Mouse (Mus musculus) midbrain, embryonic 11.5 days (tissue): ENCODE measurements around the gene Zbtb16. TPM values are rescaled to one million over a fixed set of nuclear protein-coding genes. Genes with fewer than 3 reads are reported as not detected.

ENCODE experiments used
- ATAC-seq: fragments of 200-750 bp; cut with Nextera tagmentation; 2 replicates; pipeline ENCODE4 v1.8.0; 2017; ENCODE audit warnings: moderate TSS enrichment, moderate library complexity; ENCODE audit not compliant: low FRiP score
- DNase-seq: peaks from one replicate; pipeline ENCODE4 v3.0.0; 2015; ENCODE audit warnings: low spot score; ENCODE audit errors: missing footprints
- H3K27ac ChIP-seq: fragments of 300-500 bp; sonication (generic); 2 replicates; pipeline ENCODE4 v1.5.1; 2014; ENCODE audit warnings: low read depth, low read length
- H3K27me3 ChIP-seq: fragments of 300-500 bp; sonication (generic); 2 replicates; pipeline ENCODE4 v1.6.1; 2014; ENCODE audit warnings: mild to moderate bottlenecking, low read length, moderate library complexity, mixed read lengths; ENCODE audit not compliant: control insufficient read depth, insufficient read depth
- H3K36me3 ChIP-seq: fragments of 300-500 bp; sonication (generic); 2 replicates; pipeline ENCODE4 v1.6.1; 2014; ENCODE audit warnings: mild to moderate bottlenecking, low read length, moderate library complexity, mixed read lengths; ENCODE audit not compliant: control insufficient read depth, insufficient read depth
- H3K4me1 ChIP-seq: fragments of 300-500 bp; sonication (generic); 2 replicates; pipeline ENCODE4 v1.6.1; 2014; ENCODE audit warnings: low read length; ENCODE audit not compliant: control insufficient read depth, insufficient read depth
- H3K4me2 ChIP-seq: fragments of 300-500 bp; sonication (generic); 2 replicates; pipeline ENCODE4 v1.6.1; 2014; ENCODE audit warnings: mild to moderate bottlenecking, moderate library complexity
- H3K4me3 ChIP-seq: fragments of 300-500 bp; sonication (generic); 2 replicates; pipeline ENCODE4 v1.5.1; 2014; ENCODE audit warnings: low read depth, low read length
- H3K9ac ChIP-seq: fragments of 300-500 bp; sonication (generic); 2 replicates; pipeline ENCODE4 v1.6.1; 2014; ENCODE audit warnings: low read length
- H3K9me3 ChIP-seq: fragments of 300-500 bp; sonication (generic); 2 replicates; pipeline ENCODE4 v1.6.1; 2016; ENCODE audit warnings: low read length; ENCODE audit not compliant: control insufficient read depth
- WGBS: fragments of 180-500 bp; shearing (Covaris S2); extraction: QIAGEN DNeasy Blood & Tissue Kit; methylation state at CpG from one replicate; pipeline ENCODE4 v1.1.7; 2014; 5-methylcytosine and 5-hydroxymethylcytosine counted together
- polyA plus RNA-seq: library from polyadenylated mRNA; unstranded; fragments of >200 nt; fragmentation: Nextera tagmentation; extraction: Ambion mirVana; gene quantifications from 2 replicates; pipeline ENCODE4 v1.2.1, GENCODE M21; 2014

The Zbtb16 gene
- polyA plus RNA-seq, 1 experiment from 2014 or later = 15.0 TPM

DNA sequence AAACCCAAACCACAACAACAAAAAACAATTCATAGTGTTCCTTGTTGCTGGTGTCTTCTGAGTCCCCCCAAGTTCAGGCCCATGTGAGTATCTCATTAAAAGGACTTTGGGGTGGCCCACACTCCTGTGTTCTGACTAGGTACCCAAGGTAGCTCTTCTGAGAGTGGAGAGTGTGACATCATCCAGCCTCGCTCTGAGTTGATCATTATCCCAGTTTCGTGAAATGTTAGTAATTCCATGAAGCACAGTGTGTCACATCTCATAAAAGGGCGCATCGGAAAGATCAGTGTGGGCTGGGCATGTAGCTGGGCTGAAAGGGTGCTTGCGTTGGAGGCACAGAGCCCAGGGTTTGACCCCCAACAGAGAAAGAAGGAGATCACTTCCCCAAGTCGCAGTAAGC is 38.0 kb downstream of the Zbtb16 start:
- Histone ChIP-seq H3K27me3 (no peaks in the 10 kb centered on the region), H3K9ac (no peak overlapping the region), H3K4me2 (no peak overlapping the region), H3K4me1 (peaks cover 33% of the 10 kb centered on the region), H3K27ac (no peak overlapping the region), H3K36me3 (no peaks in the 10 kb centered on the region), H3K9me3 (no peaks in the 10 kb centered on the region), H3K4me3 (no peak overlapping the region)
- ATAC-seq = no peak
- DNase-seq = no peak
- WGBS = 83% methylated on average over 6 of the region's 6 CpGs

DNA sequence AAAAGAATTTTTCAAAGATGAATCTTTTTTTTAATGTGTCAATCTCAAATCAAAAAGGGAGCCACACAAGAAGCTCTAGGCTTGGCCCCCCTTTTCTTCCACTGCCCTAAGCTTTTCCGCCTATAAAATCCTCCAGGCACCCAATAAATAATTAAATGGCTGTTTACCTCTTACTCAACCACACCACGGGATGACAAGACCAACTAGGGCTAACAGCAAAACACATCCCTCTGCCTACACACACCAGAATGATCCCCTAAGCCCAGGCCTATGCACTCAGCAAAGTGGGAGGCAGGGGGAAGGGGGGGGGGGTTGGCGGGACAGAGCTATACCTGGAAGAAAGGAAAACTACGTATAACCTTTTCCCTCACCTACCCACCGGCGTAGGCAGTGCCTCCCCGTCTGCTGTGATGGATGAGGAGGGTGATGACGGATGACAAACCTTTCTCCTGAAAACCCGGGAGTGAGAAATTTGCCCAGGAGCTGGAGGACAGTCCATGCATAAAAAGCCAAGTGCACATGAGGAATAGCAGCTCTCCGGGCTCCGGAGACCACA is 39.7 kb downstream of the Zbtb16 start:
- Histone ChIP-seq H3K36me3 (no peaks in the 10 kb centered on the region), H3K4me2 (no peak overlapping the region), H3K4me1 (peaks cover 39% of the 10 kb centered on the region), H3K9ac (no peak overlapping the region), H3K9me3 (no peaks in the 10 kb centered on the region), H3K27me3 (no peaks in the 10 kb centered on the region), H3K27ac (no peak overlapping the region), H3K4me3 (no peak overlapping the region)
- 51% methylated on average over 11 of the region's 11 CpGs for WGBS
- no peak for ATAC-seq
- DNase-seq = no peak

DNA sequence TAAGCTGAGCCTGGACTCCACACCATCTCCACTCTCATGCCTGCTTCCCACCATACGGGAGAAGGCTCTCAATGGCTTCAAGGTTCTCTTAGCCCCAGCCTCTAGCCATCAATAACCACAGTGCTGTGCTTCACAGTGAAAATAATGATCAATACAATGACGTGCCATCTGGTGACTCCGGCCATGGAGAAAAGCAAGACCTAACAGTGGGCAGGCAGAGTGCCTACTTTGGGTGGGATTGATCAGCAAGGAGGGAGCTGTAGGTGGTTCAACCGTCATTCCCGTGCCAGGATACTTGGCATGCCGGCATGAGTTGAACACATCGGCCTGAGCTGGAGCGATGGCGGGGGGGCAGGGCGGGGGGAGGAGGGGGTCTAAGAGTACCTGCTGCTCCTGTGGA is 40.3 kb downstream of the Zbtb16 start:
- H3K4me2 ChIP-seq = no peak overlapping the region
- 33% methylated on average over 10 of the region's 10 CpGs for WGBS
- H3K36me3 ChIP-seq = no peaks in the 10 kb centered on the region
- H3K9ac ChIP-seq = no peak overlapping the region
- DNase-seq = no peak
- no peaks in the 10 kb centered on the region for H3K9me3 ChIP-seq
- no peaks in the 10 kb centered on the region for H3K27me3 ChIP-seq
- 0 out of 2 replicates have a peak, but pooled peaks have one; percentile 40 for ATAC-seq
- H3K4me1 ChIP-seq = peaks cover 37% of the 10 kb centered on the region
- H3K4me3 ChIP-seq = no peak overlapping the region
- H3K27ac ChIP-seq = peak overlapping the region; percentile 10; the same call in 1 of the 2 replicates

DNA sequence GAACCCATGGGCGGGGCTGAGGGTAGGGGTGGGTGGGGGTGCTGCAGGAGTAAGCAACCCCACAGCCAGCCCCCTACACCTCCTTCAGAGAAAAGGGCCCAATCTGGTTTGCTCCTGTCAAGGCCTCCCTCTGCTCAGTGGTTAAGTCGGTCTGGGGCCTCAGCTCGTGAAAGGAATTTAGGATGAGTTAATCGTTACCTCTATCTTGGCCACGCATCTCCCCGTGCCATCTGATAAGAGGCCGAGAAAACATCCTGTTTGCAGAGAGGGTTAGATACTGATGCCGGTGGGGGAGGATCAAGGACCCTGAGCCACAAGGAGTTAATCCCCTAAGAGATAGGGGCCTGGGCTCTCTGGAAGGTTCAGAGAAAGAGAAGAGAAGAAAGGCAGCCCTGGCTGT is 40.9 kb downstream of the Zbtb16 start:
- H3K4me1 ChIP-seq = peaks cover 37% of the 10 kb centered on the region
- H3K9ac ChIP-seq = no peak overlapping the region
- ATAC-seq (no peak), DNase-seq (no peak)
- no peak overlapping the region for H3K4me3 ChIP-seq
- no peak overlapping the region for H3K4me2 ChIP-seq
- no peaks in the 10 kb centered on the region for H3K9me3 ChIP-seq
- no peaks in the 10 kb centered on the region for H3K27me3 ChIP-seq
- no peak overlapping the region; the same call in 1 of the 2 replicates for H3K27ac ChIP-seq
- H3K36me3 ChIP-seq = no peaks in the 10 kb centered on the region
- WGBS = 8% methylated on average over 8 of the region's 8 CpGs

DNA sequence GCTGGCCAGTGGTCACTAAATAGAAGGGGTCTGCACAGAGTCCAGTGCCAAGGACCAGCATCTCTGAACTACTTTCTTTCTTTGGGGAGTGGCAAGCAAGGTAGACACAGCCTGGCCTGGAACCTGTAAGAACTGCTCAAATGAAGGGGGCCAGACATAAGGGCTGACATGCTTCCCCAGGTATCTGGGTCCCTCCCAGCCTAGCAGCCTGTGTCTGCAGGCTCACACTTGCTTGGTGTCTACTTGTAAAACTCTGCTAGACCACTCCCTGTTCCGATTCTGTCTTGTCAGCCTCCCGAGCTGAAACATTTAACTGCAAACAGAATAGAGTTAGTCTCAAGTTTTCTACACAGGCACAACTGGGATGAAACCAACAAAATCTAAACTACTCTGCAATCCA is 41.6 kb downstream of the Zbtb16 start:
- WGBS = 59% methylated on average over 2 of the region's 2 CpGs
- Histone ChIP-seq H3K4me2 (no peak overlapping the region), H3K27ac (no peak overlapping the region), H3K36me3 (no peaks in the 10 kb centered on the region), H3K9ac (no peak overlapping the region), H3K9me3 (no peaks in the 10 kb centered on the region), H3K4me3 (no peak overlapping the region), H3K4me1 (peaks cover 37% of the 10 kb centered on the region), H3K27me3 (no peaks in the 10 kb centered on the region)
- ATAC-seq (no peak), DNase-seq (no peak)

DNA sequence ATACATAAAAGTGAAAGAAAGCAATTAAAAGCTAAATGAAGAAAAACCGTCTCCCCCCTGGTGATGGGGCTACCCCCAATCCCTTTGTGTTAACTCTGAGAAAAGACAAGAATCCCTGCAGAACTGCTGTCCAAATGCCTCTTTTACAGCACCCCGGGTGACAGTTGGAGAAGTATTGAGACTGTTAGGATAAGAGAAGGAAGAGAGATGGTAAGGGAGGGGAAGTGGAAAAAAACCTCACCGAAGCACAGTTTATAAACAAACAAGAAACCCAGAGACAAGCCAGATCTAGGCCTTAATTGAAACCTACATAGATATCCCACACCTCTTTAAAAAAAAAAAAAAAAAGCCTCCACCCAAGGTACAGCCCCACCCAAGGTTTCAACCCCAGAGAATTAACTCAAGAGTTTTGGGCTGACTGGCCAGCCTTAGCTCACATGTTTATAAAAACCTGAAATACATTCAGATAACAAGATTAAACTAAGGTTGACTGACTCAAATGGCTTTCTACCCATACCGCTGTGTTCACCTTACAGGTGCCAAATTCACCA is 42.3 kb downstream of the Zbtb16 start:
- Histone ChIP-seq H3K4me2 (no peak overlapping the region), H3K27ac (no peak overlapping the region), H3K9ac (no peak overlapping the region), H3K36me3 (no peaks in the 10 kb centered on the region), H3K27me3 (no peaks in the 10 kb centered on the region), H3K4me3 (no peak overlapping the region), H3K9me3 (no peaks in the 10 kb centered on the region), H3K4me1 (peaks cover 37% of the 10 kb centered on the region)
- ATAC-seq = no peak
- DNase-seq = no peak
- 50% methylated on average over 4 of the region's 4 CpGs for WGBS

DNA sequence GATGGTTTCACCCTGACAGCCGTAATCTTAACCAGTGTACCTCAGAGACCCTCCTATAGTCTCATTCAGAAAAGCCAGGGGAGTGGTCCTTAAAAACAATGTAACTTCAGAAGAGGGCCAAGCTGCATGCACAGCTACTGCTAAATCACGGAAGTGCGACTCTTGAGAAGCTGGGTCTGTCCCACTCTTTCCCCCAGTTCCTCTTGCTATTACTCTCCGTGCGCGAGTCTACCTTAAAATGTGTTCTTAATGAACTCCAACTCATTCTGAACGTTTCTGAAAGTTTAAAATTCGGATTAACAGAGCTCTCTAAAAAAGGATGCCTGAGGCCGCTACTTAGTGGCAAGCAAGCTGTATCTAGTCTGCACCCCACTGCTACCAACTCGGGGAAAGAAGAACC is 45.4 kb downstream of the Zbtb16 start:
- WGBS = 75% methylated on average over 10 of the region's 10 CpGs
- no peak overlapping the region for H3K27ac ChIP-seq

DNA sequence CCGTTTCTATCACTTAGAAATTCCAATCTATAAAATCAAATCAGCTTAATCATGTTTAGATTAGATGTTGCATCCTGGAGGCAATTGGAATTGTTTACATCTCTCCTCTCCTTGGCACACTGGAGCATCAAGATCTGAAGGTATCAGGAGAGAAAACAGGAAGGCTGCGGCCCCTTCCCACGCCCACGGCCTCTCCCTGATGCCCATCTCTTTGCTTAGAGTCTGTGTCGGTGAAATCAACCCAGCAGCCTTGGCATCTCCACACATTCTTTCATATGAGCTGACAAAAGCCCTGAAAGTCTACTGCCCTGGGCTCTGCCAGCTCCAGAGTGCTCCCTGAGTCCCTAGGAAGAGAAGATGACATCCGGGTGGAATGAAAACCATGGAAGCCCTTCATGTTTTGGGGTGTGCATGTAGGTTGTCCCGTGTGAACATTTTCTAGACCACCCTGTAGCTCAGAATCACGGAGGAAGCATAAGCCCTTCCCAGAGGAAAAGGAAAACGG is 48.1 kb downstream of the Zbtb16 start:
- H3K36me3 ChIP-seq = no peaks in the 10 kb centered on the region
- H3K4me3 ChIP-seq = no peak overlapping the region
- no peaks in the 10 kb centered on the region for H3K9me3 ChIP-seq
- ATAC-seq = no peak
- H3K9ac ChIP-seq = no peak overlapping the region
- WGBS = 81% methylated on average over 9 of the region's 9 CpGs
- no peak overlapping the region for H3K4me2 ChIP-seq
- H3K4me1 ChIP-seq = peaks cover 12% of the 10 kb centered on the region
- no peaks in the 10 kb centered on the region for H3K27me3 ChIP-seq
- no peak for DNase-seq
- H3K27ac ChIP-seq = no peak overlapping the region

More for the DNA sequence above, 45.4 kb downstream of the Zbtb16 start:
- no peak overlapping the region for H3K4me2 ChIP-seq
- DNase-seq (no peak), ATAC-seq (no peak)
- no peaks in the 10 kb centered on the region for H3K9me3 ChIP-seq
- no peak overlapping the region for H3K4me3 ChIP-seq
- H3K4me1 ChIP-seq = peaks cover 22% of the 10 kb centered on the region
- H3K9ac ChIP-seq = no peak overlapping the region
- no peaks in the 10 kb centered on the region for H3K36me3 ChIP-seq
- no peaks in the 10 kb centered on the region for H3K27me3 ChIP-seq

DNA sequence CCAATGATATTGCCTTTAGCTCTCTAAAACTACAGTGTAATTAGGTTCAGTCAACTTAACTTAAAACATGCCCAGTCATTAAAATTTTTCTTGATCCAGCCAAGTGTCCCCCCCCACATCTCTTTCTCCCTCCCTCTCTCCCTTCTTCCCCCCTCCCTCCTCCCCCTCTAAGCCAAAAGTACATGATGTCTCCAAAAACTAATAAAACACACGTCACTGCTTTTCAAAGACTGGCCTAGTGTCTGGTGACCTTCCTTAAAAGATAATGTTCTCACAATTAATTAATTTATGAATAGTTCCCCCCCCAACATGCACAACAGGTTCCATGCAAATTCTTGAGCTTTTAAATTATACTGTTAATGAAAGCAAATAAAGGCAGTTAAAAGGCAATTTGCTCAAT is 48.7 kb downstream of the Zbtb16 start:
- 68% methylated on average over 1 of the region's 1 CpGs for WGBS
- H3K36me3 ChIP-seq = no peaks in the 10 kb centered on the region
- no peaks in the 10 kb centered on the region for H3K9me3 ChIP-seq
- peaks cover 14% of the 10 kb centered on the region for H3K4me1 ChIP-seq
- H3K9ac ChIP-seq = no peak overlapping the region
- H3K4me3 ChIP-seq = no peak overlapping the region
- no peak overlapping the region for H3K4me2 ChIP-seq
- H3K27ac ChIP-seq = no peak overlapping the region
- no peak for DNase-seq
- ATAC-seq = no peak
- H3K27me3 ChIP-seq = no peaks in the 10 kb centered on the region
